Mouse (Mus musculus) limb, embryonic 14.5 days (tissue): Measurements from ENCODE around the gene Pcx. TPM values are rescaled to one million over a fixed set of nuclear protein-coding genes. Genes with fewer than 3 reads are reported as not detected.
A peak's percentile ranks its signal among the peaks of the same experiment; 100 is the strongest.

Experiments used
- ATAC-seq: fragments of 200-750 bp; cut with Nextera tagmentation; 2 replicates; pipeline ENCODE4 v1.8.0; 2017; ENCODE audit warnings: low read depth, moderate number of reproducible peaks, moderate TSS enrichment; ENCODE audit not compliant: low FRiP score
- DNase-seq: peaks from one replicate; pipeline ENCODE4 v3.0.0-alpha.2; 2015; ENCODE audit warnings: low spot score
- H3K27ac ChIP-seq: fragments of 300-500 bp; sonication (generic); replicated peaks from 2 replicates; pipeline ENCODE4 v1.5.1; 2014; ENCODE audit warnings: low read depth, mild to moderate bottlenecking, low read length, moderate library complexity, mixed read lengths
- H3K27me3 ChIP-seq: fragments of 300-500 bp; sonication (generic); 2 replicates; pipeline ENCODE4 v1.6.1; 2014; ENCODE audit warnings: low read length, mixed read lengths; ENCODE audit not compliant: control insufficient read depth, insufficient read depth
- H3K36me3 ChIP-seq: fragments of 300-500 bp; sonication (generic); 2 replicates; pipeline ENCODE4 v1.6.1; 2014; ENCODE audit warnings: mild to moderate bottlenecking, low read length, moderate library complexity, mixed read lengths; ENCODE audit not compliant: control insufficient read depth, insufficient read depth
- H3K4me1 ChIP-seq: fragments of 300-500 bp; sonication (generic); 2 replicates; pipeline ENCODE4 v1.6.1; 2014; ENCODE audit warnings: antibody characterized with exemption, low read length, mixed read lengths; ENCODE audit not compliant: control insufficient read depth, insufficient read depth
- H3K4me2 ChIP-seq: fragments of 300-500 bp; sonication (generic); replicated peaks from 2 replicates; pipeline ENCODE4 v1.6.1; 2014; ENCODE audit warnings: low read depth, mild to moderate bottlenecking, low read length, moderate library complexity; ENCODE audit not compliant: severe bottlenecking
- H3K4me3 ChIP-seq: fragments of 300-500 bp; sonication (generic); replicated peaks from 2 replicates; pipeline ENCODE4 v1.5.1; 2014; ENCODE audit warnings: low read length
- H3K9ac ChIP-seq: fragments of 300-500 bp; sonication (generic); 2 replicates; pipeline ENCODE4 v1.6.1; 2014; ENCODE audit warnings: mild to moderate bottlenecking, low read depth, low read length, moderate library complexity; ENCODE audit not compliant: severe bottlenecking
- H3K9me3 ChIP-seq: fragments of 300-500 bp; sonication (generic); 2 replicates; pipeline ENCODE4 v1.6.1; 2016; ENCODE audit warnings: low read length; ENCODE audit not compliant: control insufficient read depth
- POLR2A ChIP-seq: fragments of 200-500 bp; IDR thresholded peaks from 2 replicates; pipeline ENCODE4 v1.8.0; 2012; ENCODE audit warnings: inconsistent platforms, mild to moderate bottlenecking, moderate library complexity, borderline replicate concordance; ENCODE audit not compliant: insufficient read depth, insufficient read length; ENCODE audit errors: extremely low read depth
- WGBS: fragments of 180-500 bp; shearing (Covaris S2); extraction: QIAGEN DNeasy Blood & Tissue Kit; methylation state at CpG from one replicate; pipeline ENCODE4 v1.1.7; 2014; 5-methylcytosine and 5-hydroxymethylcytosine counted together
- polyA plus RNA-seq, 2 experiments: library from polyadenylated mRNA; depleted of rRNA in 1 of 2; stranded (reverse) in 1 of 2; unstranded in 1 of 2; fragments of >200 nt; fragmentation: Nextera tagmentation in 1 of 2; extraction: Ambion mirVana in 1 of 2; gene quantifications; 2 replicates each; pipeline versions ENCODE4 v1.2.1 to v1.2.3; 2012 to 2014

Pcx gene
- polyA plus RNA-seq (2012; rRNA removed) (11.8 and 14.8 TPM in 2 replicates), polyA plus RNA-seq (2014; fragmentation: Nextera tagmentation; extraction: Ambion mirVana) (14.8 and 17.6 TPM in 2 replicates)

DNA sequence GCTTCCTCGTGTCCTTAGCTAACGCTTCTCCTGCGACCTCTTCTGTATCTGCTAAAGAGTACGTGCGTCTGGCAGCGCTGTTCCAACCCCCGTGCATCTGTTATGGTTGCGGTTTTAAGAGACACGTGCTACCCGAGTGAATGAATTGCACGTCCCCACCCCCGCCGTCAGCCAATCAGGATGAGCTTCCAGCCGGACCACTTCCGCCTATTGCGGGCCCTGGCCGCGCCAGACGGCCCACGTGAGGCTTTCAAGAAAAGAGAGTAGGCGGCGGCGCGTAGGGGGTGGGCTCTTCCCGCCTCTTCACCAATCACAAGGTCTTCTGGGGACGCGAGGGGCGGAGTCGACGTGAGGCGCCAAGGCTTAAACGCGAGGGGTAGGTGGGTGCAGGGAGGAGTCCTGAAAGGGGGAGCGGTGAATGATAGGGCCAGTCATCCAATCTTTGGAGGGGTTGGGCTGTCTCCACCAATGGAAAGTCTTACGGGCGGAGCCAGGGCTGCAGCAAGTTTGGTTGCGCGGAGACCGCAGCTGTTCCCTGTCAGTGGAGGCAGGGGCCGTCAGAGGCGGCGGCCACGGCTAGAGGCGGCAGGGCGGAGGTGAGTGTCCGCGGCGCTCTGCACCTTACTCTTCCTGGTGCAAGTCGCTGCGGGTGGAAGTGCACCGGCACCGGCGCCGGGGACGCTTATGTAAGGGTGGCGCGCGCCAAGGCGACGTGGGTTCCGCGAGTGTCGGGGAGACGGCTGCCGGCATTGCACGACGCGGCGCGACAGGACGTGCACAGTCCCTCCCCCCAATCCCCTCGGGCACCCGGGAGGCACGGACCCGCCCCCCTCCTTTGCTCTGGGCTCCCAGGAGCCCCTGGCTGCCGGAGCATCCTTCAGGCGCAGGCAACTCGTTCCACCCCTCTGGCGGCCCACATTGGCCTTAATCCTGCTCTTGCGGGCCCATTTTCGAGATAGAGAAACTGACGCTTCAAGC is at the start of gene Pcx:
TSS of gene Pcx (plus strand) at position 487 of the 978 bp plus-strand sequence.
- Histone ChIP-seq H3K27me3 (peaks cover 5% of the 10 kb centered on the region; the same call in 1 of the 2 replicates), H3K27ac (no peak within 1 kb of the TSS), H3K4me2 (peak within 1 kb of the TSS; percentile 94), H3K9ac (peak within 1 kb of the TSS; percentile 53), H3K9me3 (no peaks in the 10 kb centered on the region), H3K4me3 (peak within 1 kb of the TSS; percentile 70), H3K36me3 (no peaks in the 10 kb centered on the region), H3K4me1 (peaks cover 14% of the 10 kb centered on the region)
- 0 out of 2 replicates have a peak, but pooled peaks have one; percentile 38 for TF ChIP-seq POLR2A
- ATAC-seq (peak; percentile 99), DNase-seq (peak; percentile 100)
- under 1% methylated on average over 69 of the region's 82 CpGs for WGBS

- no peak for DNase-seq
- TF ChIP-seq POLR2A = no peak
- ATAC-seq = no peak
Observed at GRCm38 (mm10) chr19:4461981-4462380, 48.3 kb upstream of the Pcx start.

DNA sequence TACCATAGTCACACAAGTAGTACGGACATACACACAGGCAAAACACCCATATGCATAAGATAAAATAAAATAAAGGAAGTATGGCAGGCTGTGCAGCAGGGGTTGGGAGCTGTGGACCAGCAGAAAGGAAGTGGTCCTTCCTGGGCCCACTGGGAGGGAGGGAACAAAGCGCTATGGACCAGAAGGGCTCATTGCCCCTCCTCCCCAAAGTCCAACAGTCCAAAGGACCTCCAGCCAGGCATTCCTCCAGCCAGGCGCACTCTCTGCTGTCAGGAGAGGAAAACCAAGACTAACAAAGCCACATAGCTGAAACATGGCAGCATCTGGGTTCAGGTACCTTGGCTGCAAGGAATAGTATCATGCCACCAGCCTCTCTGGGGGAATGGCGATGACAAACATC is 45.6 kb upstream of the Pcx start:
- no peak for ATAC-seq
- Histone ChIP-seq H3K4me2 (no peak overlapping the region), H3K4me1 (no peaks in the 10 kb centered on the region), H3K27ac (no peak overlapping the region), H3K4me3 (no peak overlapping the region), H3K9ac (no peak overlapping the region), H3K27me3 (no peaks in the 10 kb centered on the region), H3K36me3 (no peaks in the 10 kb centered on the region), H3K9me3 (no peaks in the 10 kb centered on the region)
- 81% methylated on average over 4 of the region's 4 CpGs for WGBS
- DNase-seq = no peak
- TF ChIP-seq POLR2A = no peak

More at GRCm38 (mm10) chr19:4461981-4462380, 48.3 kb upstream of the Pcx start:
- Histone ChIP-seq H3K9ac (no peak overlapping the region), H3K4me2 (no peak overlapping the region), H3K4me1 (no peaks in the 10 kb centered on the region), H3K27me3 (no peaks in the 10 kb centered on the region), H3K9me3 (no peaks in the 10 kb centered on the region), H3K4me3 (no peak overlapping the region), H3K27ac (no peak overlapping the region), H3K36me3 (no peaks in the 10 kb centered on the region)
- WGBS = 85% methylated on average over 8 of the region's 8 CpGs

- no peaks in the 10 kb centered on the region for H3K9me3 ChIP-seq
- no peak for ATAC-seq
- H3K4me1 ChIP-seq = no peaks in the 10 kb centered on the region
- H3K27me3 ChIP-seq = no peaks in the 10 kb centered on the region
- no peak overlapping the region for H3K27ac ChIP-seq
- TF ChIP-seq POLR2A = no peak
- no peak for DNase-seq
- H3K4me3 ChIP-seq = no peak overlapping the region
- no peak overlapping the region for H3K4me2 ChIP-seq
- 34% methylated on average over 5 of the region's 5 CpGs for WGBS
- no peak overlapping the region for H3K9ac ChIP-seq
- H3K36me3 ChIP-seq = no peaks in the 10 kb centered on the region
Observed at GRCm38 (mm10) chr19:4468363-4468762, 41.9 kb upstream of the Pcx start.

DNA sequence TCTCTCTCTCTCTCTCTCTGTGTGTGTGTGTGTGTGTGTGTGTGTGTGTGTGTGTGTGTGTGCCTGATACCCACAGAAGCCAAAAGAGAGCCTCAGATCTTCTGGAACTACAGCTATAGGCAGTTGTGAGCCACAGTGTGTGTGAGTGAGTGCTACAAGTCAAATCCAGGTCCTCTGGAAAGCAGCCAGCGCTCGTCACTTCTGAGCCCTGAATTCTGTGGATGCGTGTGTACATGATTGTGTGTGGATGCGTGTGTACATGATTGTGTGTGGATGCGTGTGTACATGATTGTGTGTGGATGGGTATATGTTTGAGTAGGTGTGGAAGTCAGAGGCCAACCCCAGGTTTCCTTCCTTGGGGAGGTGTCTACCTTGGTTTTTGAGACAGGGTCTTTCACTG is 36.7 kb upstream of the Pcx start:
- WGBS = 84% methylated on average over 5 of the region's 5 CpGs
- no peak overlapping the region for H3K4me2 ChIP-seq
- peaks cover 4% of the 10 kb centered on the region for H3K4me1 ChIP-seq
- no peak overlapping the region for H3K27ac ChIP-seq
- DNase-seq (no peak), ATAC-seq (no peak)
- H3K27me3 ChIP-seq = peaks cover 39% of the 10 kb centered on the region
- TF ChIP-seq POLR2A = no peak
- H3K4me3 ChIP-seq = no peak overlapping the region
- no peaks in the 10 kb centered on the region for H3K9me3 ChIP-seq
- no peaks in the 10 kb centered on the region for H3K36me3 ChIP-seq
- no peak overlapping the region for H3K9ac ChIP-seq
